Mouse (Mus musculus) Patski (cell line): ENCODE measurements around the gene Ror1. TPM values are rescaled to one million over a fixed set of nuclear protein-coding genes. Genes with fewer than 3 reads are reported as not detected.

ENCODE experiments used
- ATAC-seq: fragments of 100-300 bp; one replicate; pipeline ENCODE4 v1.8.0; 2021
- CTCF ChIA-PET: fragments of 350-600 bp; sonication (Branson Sonifier 250); formaldehyde crosslinking; loops from one replicate; lab custom pipeline; 2022; ENCODE audit warnings: inconsistent platforms; lab: Charles Lee
- POLR2A ChIA-PET: fragments of 350-600 bp; sonication (Branson Sonifier 250); formaldehyde crosslinking; loops from one replicate; lab custom pipeline; 2022; ENCODE audit warnings: antibody characterized with exemption, inconsistent platforms; lab: Charles Lee
- DNase-seq: peaks from one replicate; pipeline ENCODE4 v3.0.0-alpha.2; 2011; ENCODE audit warnings: low read depth, low spot score
- H3K27me3 ChIP-seq: fragments of 371-371 bp; one replicate; pipeline ENCODE4 v1.5.1; 2021
- CTCF ChIP-seq: fragments of 100-300 bp; IDR thresholded peaks from one replicate; pipeline ENCODE4 v1.5.1; 2021
- in situ Hi-C: fragments of 300-500 bp; cut with MboI; formaldehyde crosslinking; loops from 3 replicates; pipeline ENCODE4 v1.11.1; 2018; ENCODE audit warnings: low pct_unique_long_range_greater_than_20kb, mixed read lengths
- polyA plus RNA-seq: library from polyadenylated mRNA; unstranded; gene quantifications from one replicate; pipeline ENCODE4 v1.2.3, GENCODE M21; 2021

Ror1 gene
- polyA plus RNA-seq, 1 experiment from 2014 or later = 2.8 TPM

DNA sequence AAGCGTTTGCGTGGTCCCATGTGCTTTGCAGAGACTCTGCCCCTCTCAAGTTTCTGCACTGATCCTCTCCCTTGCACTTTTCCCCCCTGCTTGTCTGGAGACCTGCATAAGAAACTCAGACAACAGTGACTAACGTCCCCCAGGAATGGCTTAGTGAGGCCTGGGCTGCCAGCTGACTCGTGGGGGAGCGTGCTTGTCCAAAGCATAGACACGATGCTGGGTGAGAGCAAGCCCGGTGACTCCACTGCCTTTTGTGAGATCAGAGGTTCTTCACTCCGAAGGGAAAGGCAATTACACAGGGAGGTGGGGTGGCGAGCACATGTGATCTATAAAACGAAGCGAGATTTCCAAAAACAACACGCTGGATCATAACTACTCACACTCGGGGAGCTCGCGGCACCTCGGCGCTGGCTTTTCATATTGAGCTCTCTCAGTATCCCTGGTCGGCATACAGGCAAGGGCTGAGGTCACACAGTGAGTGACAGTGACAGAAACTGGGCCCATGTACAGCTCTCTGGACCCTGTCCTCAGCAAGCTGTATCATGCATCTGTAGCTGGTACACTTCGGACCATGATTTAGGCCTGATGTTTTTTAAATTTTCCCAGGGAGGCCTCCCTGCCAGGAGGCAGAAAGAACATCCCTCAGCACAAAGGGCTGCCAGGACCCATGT lies 34.1 kb upstream of the Ror1 start:
- ChIA-PET CTCF (no interaction called here), POLR2A (no interaction called here)
- DNase-seq (no peak), ATAC-seq (no peak)
- in situ Hi-C loops = no loop called here
- H3K27me3 ChIP-seq = no peaks in the 10 kb centered on the region
- no peak for TF ChIP-seq CTCF

GRCm38 (mm10) chr4:100065686-100066085 lies 29.9 kb upstream of the Ror1 start:
- ATAC-seq = no peak
- no peaks in the 10 kb centered on the region for H3K27me3 ChIP-seq
- no peak for DNase-seq
- in situ Hi-C loops = no loop called here
- ChIA-PET CTCF (no interaction called here), POLR2A (no interaction called here)
- no peak for TF ChIP-seq CTCF

GRCm38 (mm10) chr4:100070101-100070500 lies 25.5 kb upstream of the Ror1 start:
- ATAC-seq (no peak), DNase-seq (no peak)
- no peaks in the 10 kb centered on the region for H3K27me3 ChIP-seq
- ChIA-PET CTCF (no interaction called here), POLR2A (no interaction called here)
- in situ Hi-C loops = no loop called here
- no peak for TF ChIP-seq CTCF

DNA sequence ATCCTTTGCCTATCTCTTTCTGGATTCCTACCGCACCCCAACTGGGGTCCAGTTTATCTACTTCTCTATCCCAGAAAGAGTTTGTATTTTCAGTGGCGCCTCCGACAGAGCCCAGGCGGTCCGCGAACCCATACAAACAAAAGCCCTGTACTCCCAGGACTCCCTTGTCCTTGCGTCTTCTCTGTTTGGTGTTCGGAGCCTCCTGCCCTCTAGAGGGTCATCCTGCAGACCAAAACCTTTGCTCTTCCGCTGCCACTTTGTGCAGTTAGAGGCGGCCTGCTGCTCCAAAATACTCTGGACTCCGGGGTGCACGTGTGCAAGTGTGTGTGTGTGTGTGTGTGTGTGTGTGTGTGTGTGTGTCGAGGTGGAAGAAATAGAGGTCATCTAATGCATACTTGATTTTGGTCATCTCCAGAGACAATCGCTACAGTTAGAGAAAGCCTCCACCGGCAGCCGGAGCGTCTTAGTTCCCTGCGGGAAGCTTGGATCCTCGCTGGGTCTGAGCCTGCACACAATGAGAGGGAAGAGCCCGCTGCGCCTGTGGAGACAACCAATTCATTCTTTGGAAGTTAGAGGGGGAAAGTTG lies 1.1 kb downstream of the Ror1 start:
- ATAC-seq (no peak), DNase-seq (no peak)
- ChIA-PET CTCF (interaction anchor here (1.9 to 2.6 kb wide), 3 partner anchors 68 to 304 kb away, joined by 4 to 12 read pairs (median 9); no protein-coding TSS in a partner anchor), POLR2A (interaction anchor here (1.0 kb wide), 1 partner anchor 48 kb away, joined by 3 read pairs; no protein-coding TSS in a partner anchor)
- TF ChIP-seq CTCF = no peak
- H3K27me3 ChIP-seq = no peaks in the 10 kb centered on the region
- in situ Hi-C loops = loop anchor here (5.0 to 10.0 kb wide), 4 partner anchors 91 to 418 kb away; no protein-coding TSS in a partner anchor

GRCm38 (mm10) chr4:100097364-100097979 lies 1.9 kb downstream of the Ror1 start:
- CTCF ChIA-PET = no interaction called here

GRCm38 (mm10) chr4:100101066-100101820 lies 5.7 kb downstream of the Ror1 start:
- H3K27me3 ChIP-seq = no peaks in the 10 kb centered on the region
- DNase-seq (no peak), ATAC-seq (no peak)
- ChIA-PET POLR2A (interaction anchor here (1.0 kb wide), 1 partner anchor 98 kb away, joined by 3 read pairs; no protein-coding TSS in a partner anchor), CTCF (interaction anchor here (1.0 to 1.9 kb wide), 3 partner anchors 51 to 255 kb away, joined by 3 to 6 read pairs (median 4); no protein-coding TSS in a partner anchor)
- in situ Hi-C loops = no loop called here
- TF ChIP-seq CTCF = no peak

More at GRCm38 (mm10) chr4:100097364-100097979, 1.9 kb downstream of the Ror1 start:
- in situ Hi-C loops = loop anchor here (5.0 to 10.0 kb wide), 4 partner anchors 90 to 417 kb away; no protein-coding TSS in a partner anchor
- no peaks in the 10 kb centered on the region for H3K27me3 ChIP-seq
- ATAC-seq (no peak), DNase-seq (no peak)
- TF ChIP-seq CTCF = no peak
- POLR2A ChIA-PET = no interaction called here

GRCm38 (mm10) chr4:100101844-100102243 lies 6.3 kb downstream of the Ror1 start:
- no peak for ATAC-seq

DNA sequence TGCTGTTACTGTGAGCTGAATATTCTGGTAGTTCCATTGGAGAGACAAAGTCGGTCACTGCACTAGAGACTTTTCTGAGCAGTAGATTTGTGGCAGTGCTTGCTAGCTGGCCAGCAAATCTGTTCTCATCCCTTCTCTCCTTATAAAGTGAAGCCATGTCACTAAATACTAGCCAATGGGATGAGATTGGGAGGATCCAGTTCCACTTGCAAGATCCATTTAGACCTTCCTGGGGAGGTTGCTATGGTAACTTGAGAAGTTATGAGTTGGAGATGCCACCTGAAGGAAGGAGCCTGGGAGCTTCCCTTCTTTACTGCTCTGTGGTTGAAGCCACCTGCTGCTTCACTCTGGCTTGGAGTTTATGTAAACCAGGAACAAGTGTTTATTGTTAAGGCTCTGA lies 8.7 kb downstream of the Ror1 start:
- ATAC-seq (no peak), DNase-seq (no peak)
- in situ Hi-C loops = no loop called here
- CTCF ChIA-PET = no interaction called here
- POLR2A ChIA-PET = no interaction called here
- no peaks in the 10 kb centered on the region for H3K27me3 ChIP-seq
- no peak for TF ChIP-seq CTCF

More at GRCm38 (mm10) chr4:100101844-100102243, 6.3 kb downstream of the Ror1 start:
- no peak for TF ChIP-seq CTCF
- CTCF ChIA-PET = interaction anchor here (1.0 kb wide), 1 partner anchor 52 kb away, joined by 3 read pairs; no protein-coding TSS in a partner anchor
- POLR2A ChIA-PET = no interaction called here
- H3K27me3 ChIP-seq = no peaks in the 10 kb centered on the region
- DNase-seq = no peak
- in situ Hi-C loops = no loop called here

DNA sequence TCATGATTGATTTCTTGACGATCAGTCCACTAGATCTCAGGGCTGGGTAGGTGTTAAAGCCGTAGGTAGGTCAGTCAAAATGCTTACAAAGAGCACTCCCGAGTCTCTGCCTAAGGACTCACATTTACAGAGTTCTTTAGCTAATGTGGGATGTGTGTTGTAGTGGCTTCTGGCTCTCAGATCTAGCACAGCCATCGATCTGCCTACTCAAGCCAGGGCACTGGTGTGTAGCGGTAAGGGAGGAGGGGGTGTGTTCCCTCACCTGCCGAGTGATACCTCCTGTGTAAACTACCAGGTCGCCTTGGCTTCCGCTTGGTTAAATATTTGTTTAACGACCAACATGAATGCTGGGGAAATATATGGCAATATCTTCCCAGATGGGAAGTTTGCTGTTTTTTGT lies 12.0 kb downstream of the Ror1 start:
- DNase-seq = no peak
- in situ Hi-C loops = no loop called here
- CTCF ChIA-PET = no interaction called here
- ATAC-seq = no peak
- H3K27me3 ChIP-seq = no peaks in the 10 kb centered on the region
- no peak for TF ChIP-seq CTCF
- POLR2A ChIA-PET = no interaction called here

GRCm38 (mm10) chr4:100108551-100108950 lies 13.0 kb downstream of the Ror1 start:
- no peaks in the 10 kb centered on the region for H3K27me3 ChIP-seq
- in situ Hi-C loops = no loop called here
- TF ChIP-seq CTCF = no peak
- ChIA-PET POLR2A (no interaction called here), CTCF (no interaction called here)
- ATAC-seq = no peak
- DNase-seq = no peak
